Mouse (Mus musculus): ENCODE measurements at regions not wholly inside any gene's neighbourhood (a gene's known extent, or its start where the extent isn't known, plus 50 kb on each side); places are given as distances from the start of the nearest gene placed in this dataset.

DNA sequence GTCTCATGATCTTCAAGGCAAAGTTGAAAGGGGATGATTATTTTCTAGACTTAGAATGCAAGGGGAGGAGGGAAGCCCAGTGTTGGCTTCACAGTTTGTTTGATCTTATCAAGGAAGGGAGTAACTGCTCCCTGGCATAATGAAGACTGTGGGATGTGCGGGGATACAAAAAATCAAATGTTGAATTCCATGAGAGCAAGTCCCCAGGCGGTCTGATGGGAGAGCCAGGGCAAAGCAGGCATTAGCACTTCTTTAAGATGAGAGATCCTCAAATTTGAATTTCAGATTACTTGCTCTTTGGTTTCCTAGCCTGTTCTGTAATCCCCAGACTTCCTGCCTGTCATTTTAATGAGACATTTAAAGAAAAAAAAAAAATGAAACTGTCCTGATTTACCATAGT, 525.6 kb upstream of the Man1a start:
- DNase-seq (ENCODE audit: low read depth, low spot score), result no peak

DNA sequence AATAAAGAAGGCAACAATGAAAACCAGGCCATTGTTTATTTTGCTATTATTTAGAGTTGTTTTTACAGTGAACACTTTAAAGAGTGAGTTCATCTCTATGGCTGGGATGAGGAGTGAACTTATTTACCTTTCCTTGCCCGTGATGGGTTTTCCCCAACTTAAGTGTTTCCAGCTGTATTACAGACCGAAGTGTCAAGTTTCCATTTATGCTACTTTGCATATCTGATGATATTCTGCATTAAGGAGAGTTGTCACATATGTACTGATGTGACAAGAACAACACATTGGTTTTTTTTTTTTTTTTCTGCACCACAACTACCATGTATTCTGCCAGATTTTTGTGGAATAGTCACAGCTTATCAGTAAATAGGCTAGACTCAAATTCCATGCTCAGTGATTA, 518.7 kb upstream of the Man1a start:
- DNase-seq (ENCODE audit: low read depth, low spot score), result no peak

DNA sequence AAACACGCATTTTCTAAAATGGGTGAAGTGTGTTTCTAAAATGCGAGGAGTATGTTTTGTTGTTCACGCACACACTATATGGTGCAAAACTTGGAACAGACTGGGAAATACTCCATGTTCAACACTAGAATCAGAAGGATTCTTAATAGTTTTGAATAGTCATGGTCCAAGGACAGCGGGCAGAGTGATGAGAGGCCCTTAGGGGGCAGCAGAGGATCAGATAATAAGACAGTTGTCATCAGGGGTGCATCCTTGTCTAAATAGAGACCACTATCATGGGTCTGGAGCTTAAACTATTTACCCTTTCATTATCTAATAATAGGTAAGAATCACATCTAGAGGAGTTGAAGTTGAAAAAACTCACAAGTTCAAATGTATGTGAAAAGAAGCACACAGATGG, 482.2 kb upstream of the Man1a start:
- peak; percentile 17 for DNase-seq (ENCODE audit: low read depth, low spot score)

DNA sequence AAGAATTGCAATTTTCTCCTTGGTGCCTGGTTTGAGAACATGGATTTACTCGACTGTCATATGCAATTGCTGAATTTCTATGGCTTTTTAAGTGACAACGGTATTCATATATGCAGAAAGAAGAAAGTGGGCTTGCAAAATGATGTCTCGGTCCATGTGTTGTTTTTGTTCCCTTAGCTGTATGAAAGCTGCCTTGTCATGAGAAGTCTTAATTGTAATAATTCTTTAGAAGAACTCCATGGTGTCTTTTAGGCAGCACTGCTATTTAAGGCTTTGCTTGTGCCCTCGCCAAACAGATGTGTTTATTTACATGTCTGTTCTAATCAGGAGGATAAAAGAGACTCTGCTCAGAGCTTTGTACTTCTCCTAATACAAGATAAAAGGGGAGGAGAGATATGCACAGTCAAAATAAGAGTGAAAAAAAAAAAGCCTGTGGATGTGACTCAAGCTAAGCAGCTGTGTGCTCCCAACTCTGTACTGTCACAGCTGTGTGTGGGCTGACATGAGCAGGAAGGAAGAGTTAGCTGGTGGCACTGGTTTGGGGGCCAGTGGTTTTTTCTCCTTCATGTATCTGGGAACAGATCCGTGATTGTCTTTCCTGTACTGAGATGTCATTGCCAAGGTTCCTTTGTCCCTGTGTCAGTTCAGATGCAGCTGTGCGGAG, 475.5 kb upstream of the Man1a start:
- no peak for DNase-seq (ENCODE audit: low read depth, low spot score)

DNA sequence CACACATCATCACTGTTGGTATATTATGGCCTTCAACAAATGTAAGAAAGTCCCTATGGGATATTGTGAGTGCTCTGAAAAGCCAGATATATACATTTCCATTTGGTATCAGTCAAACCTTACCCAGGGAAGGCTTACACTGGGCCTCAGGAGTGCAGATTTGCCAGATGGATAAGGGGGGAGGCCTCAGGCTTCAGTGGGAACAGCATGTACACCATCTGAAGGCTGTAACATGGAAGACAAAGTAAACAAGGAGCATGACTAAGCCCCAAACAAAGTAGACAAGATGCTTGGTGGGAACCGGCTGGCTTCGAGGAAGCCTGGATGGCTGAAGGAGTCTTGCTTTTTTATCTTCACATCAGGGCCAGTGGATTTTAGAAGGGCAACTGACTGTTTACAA, 474.3 kb upstream of the Man1a start:
- DNase-seq (ENCODE audit: low read depth, low spot score), result no peak

DNA sequence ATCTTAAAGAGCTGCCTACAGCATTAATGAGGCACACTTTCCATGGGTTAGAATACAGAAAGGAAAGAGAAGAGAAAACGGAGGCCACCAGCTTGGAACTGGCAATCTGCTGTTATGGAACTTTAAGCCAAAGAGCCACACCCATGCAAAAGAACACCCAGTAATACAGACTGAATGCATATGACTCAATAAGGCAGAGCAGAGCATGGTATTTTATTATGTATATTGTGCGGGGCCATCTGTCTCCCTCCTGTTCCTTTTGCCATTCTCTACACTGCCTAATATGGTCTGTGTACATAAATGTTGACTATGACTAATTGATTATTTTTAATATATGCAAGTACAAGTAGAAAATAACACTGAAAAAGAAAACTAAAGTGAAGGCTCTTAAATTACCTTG, 472.6 kb upstream of the Man1a start:
- DNase-seq (ENCODE audit: low read depth, low spot score), result no peak

DNA sequence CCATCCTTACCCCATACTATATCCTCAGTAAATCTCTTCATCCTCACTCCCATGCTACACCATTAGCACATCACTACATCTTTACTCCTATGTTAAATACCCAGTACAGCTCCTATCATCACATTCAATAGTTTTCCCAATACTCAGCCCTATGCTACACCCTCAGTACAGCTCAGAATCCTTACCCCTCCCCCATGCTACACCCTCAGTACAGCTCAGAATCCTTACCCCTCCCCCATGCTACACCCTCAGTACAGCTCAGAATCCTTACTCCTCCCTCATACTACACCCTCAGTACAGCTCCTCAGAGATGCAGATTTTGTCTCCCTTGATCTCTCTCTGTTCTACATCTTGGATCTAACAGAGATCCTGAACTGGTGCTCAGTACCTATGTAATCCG, 472.1 kb upstream of the Man1a start:
- DNase-seq (ENCODE audit: low read depth, low spot score), result no peak

DNA sequence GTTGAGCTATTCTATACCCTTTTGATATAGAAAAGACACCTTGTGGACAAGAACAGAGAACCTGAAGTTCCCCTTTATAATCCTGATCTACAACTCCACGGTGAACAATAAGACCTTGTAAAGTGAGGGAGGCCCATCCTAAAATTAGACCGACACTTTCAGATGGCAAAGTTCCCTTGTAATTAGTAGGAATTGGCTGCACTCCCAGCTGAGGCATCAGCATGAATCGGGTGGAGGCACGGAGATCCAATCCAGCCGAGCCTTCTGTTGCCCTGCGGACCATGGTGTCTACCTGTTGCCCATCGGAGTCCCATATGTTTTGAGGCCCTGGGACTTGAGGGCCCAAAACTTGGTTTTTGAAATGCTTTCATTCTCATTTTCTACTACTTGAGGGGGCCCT, 456.2 kb upstream of the Man1a start:
- DNase-seq (ENCODE audit: low read depth, low spot score), result no peak

DNA sequence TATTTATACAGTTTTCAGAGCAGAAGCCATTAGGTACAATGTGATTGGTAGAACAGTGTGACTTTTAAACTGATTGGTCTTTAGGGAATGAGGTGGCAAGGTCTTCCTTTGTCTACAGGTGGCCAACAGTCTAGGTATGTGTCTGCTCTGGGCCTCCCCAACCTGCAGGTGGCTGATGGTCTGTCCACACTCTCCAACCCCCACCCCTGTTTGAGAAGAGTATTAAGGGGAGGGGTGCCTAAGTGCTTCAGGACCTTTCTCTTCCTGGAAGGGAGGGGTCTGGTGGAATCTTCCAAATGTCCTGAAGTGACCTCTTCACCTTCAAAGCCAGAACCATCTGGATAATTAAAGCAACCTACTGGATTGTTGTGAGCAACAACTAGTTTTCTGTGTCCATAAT, 434.4 kb upstream of the Man1a start:
- no peak for DNase-seq (ENCODE audit: low read depth, low spot score)

DNA sequence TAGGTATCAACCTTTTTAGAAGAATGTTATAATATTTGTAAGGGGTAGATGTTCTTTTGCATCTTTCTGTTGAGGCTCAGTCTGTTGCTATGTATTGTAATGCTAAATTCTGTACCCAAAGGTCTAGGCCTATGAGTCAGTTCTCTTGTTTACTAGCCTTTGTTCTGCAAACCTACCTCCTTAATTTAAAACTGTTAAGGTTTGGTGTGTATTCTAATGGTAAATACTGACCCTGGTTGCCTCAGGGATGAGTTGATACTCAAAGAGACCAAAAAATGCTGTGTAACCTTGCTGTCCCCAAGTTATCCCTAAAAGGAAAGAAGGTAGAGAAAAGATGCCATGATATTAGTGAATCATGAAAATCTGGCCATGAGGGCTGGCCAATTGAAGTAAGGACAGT, 433.4 kb upstream of the Man1a start:
- no peak for DNase-seq (ENCODE audit: low read depth, low spot score)
